Mouse (Mus musculus) retina, embryonic 14.5 days (tissue): ENCODE measurements at regions not wholly inside any gene's neighbourhood (a gene's known extent, or its start where the extent isn't known, plus 50 kb on each side); places are given as distances from the start of the nearest gene placed in this dataset.

Source experiments
- DNase-seq: peaks from one replicate; pipeline ENCODE4 v3.0.0-alpha.2; 2015; ENCODE audit warnings: low spot score

GRCm38 (mm10) chr3:76014766-76015165 lies 58.0 kb upstream of the Golim4 start:
- no peak for DNase-seq

- DNase-seq, result peak; percentile 80
Measured at GRCm38 (mm10) chr3:76008564-76009183, 51.9 kb upstream of the Golim4 start.
